Mouse (Mus musculus) liver, embryonic 12.5 days (tissue): Measurements from ENCODE around the gene Tub. TPM values are rescaled to one million over a fixed set of nuclear protein-coding genes. Genes with fewer than 3 reads are reported as not detected.

Experiments used
- ATAC-seq: fragments of 200-750 bp; cut with Nextera tagmentation; 2 replicates; pipeline ENCODE4 v1.8.0; 2017; ENCODE audit warnings: moderate number of reproducible peaks, mild to moderate bottlenecking, moderate library complexity
- H3K27ac ChIP-seq: fragments of 300-500 bp; sonication (generic); 2 replicates; pipeline ENCODE4 v1.5.1; 2016; ENCODE audit warnings: mild to moderate bottlenecking
- H3K27me3 ChIP-seq: fragments of 300-500 bp; sonication (generic); replicated peaks from 2 replicates; pipeline ENCODE4 v1.6.1; 2016; ENCODE audit warnings: mild to moderate bottlenecking, moderate library complexity
- H3K36me3 ChIP-seq: fragments of 300-500 bp; sonication (generic); 2 replicates; pipeline ENCODE4 v1.6.1; 2016; ENCODE audit warnings: mild to moderate bottlenecking, moderate library complexity
- H3K4me1 ChIP-seq: fragments of 300-500 bp; sonication (generic); 2 replicates; pipeline ENCODE4 v1.6.1; 2016
- H3K4me2 ChIP-seq: fragments of 300-500 bp; sonication (generic); 2 replicates; pipeline ENCODE4 v1.6.1; 2016; ENCODE audit warnings: mild to moderate bottlenecking, moderate library complexity
- H3K4me3 ChIP-seq: fragments of 300-500 bp; sonication (generic); 2 replicates; pipeline ENCODE4 v1.5.1; 2016; ENCODE audit warnings: mild to moderate bottlenecking, moderate library complexity
- H3K9ac ChIP-seq: fragments of 300-500 bp; sonication (generic); 2 replicates; pipeline ENCODE4 v1.6.1; 2016; ENCODE audit warnings: mild to moderate bottlenecking, moderate library complexity
- H3K9me3 ChIP-seq: fragments of 300-500 bp; sonication (generic); replicated peaks from 2 replicates; pipeline ENCODE4 v1.6.1; 2016; ENCODE audit warnings: mild to moderate bottlenecking, moderate library complexity
- WGBS: fragments of 180-500 bp; shearing (Covaris S2); methylation state at CpG from one replicate; pipeline ENCODE4 v1.1.7; 2016; ENCODE audit not compliant: insufficient replicate concordance; 5-methylcytosine and 5-hydroxymethylcytosine counted together
- polyA plus RNA-seq: library from polyadenylated mRNA; unstranded; fragments of >200 nt; fragmentation: Nextera tagmentation; extraction: Ambion mirVana; gene quantifications from 2 replicates; pipeline ENCODE4 v1.2.1, GENCODE M21; 2016

Gene Tub
- polyA plus RNA-seq, 1 experiment from 2014 or later: 0.04 TPM

DNA sequence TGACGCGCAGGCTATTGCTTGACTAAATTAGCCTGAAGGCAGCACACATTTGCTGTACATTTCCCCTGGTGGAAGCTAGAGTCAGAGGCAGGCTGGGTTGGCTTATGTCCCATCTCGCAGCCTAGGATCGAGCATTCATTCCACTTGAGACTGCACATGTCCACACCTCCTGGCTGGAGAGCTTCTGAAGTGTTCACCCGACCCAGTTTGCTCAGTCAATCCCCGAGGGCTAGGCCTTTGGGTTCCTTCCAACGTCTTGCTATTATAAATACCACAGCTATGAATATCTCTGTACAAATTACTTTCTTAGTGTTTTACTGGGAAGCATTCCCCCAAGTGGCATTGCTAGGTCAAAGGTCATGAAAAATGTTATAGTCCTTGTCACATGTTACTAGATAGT, 43.1 kb downstream of the Tub start:
- no peak overlapping the region for H3K4me3 ChIP-seq
- no peak for ATAC-seq
- 63% methylated on average over 7 of the region's 7 CpGs for WGBS
- H3K9ac ChIP-seq: no peak overlapping the region
- H3K9me3 ChIP-seq: no peaks in the 10 kb centered on the region
- H3K4me2 ChIP-seq: no peak overlapping the region
- no peaks in the 10 kb centered on the region for H3K36me3 ChIP-seq
- H3K27me3 ChIP-seq: no peaks in the 10 kb centered on the region
- H3K27ac ChIP-seq: no peak overlapping the region
- no peaks in the 10 kb centered on the region for H3K4me1 ChIP-seq

- H3K4me1 ChIP-seq: no peaks in the 10 kb centered on the region
- WGBS: 70% methylated on average over 3 of the region's 3 CpGs
- no peaks in the 10 kb centered on the region for H3K36me3 ChIP-seq
- no peaks in the 10 kb centered on the region for H3K27me3 ChIP-seq
- no peak overlapping the region for H3K4me3 ChIP-seq
- H3K9me3 ChIP-seq: no peaks in the 10 kb centered on the region
- no peak for ATAC-seq
- no peak overlapping the region for H3K9ac ChIP-seq
- H3K4me2 ChIP-seq: no peak overlapping the region
- H3K27ac ChIP-seq: no peak overlapping the region
Measured at GRCm38 (mm10) chr7:108993881-108994291, 43.7 kb downstream of the Tub start.

- no peak overlapping the region for H3K27ac ChIP-seq
- H3K4me2 ChIP-seq: no peak overlapping the region
- ATAC-seq: no peak
- H3K4me1 ChIP-seq: no peaks in the 10 kb centered on the region
- no peaks in the 10 kb centered on the region for H3K36me3 ChIP-seq
- no peak overlapping the region for H3K9ac ChIP-seq
- H3K9me3 ChIP-seq: no peaks in the 10 kb centered on the region
- WGBS: 58% methylated on average over 6 of the region's 6 CpGs
- H3K4me3 ChIP-seq: no peak overlapping the region
- no peaks in the 10 kb centered on the region for H3K27me3 ChIP-seq
Measured at GRCm38 (mm10) chr7:108996156-108996555, 46.0 kb downstream of the Tub start.

GRCm38 (mm10) chr7:109000315-109000954, 50.3 kb downstream of the Tub start:
- ATAC-seq: no peak
- Histone ChIP-seq H3K9ac (no peak overlapping the region), H3K4me1 (no peaks in the 10 kb centered on the region), H3K27ac (no peak overlapping the region), H3K9me3 (no peaks in the 10 kb centered on the region), H3K36me3 (no peaks in the 10 kb centered on the region), H3K4me3 (no peak overlapping the region), H3K4me2 (no peak overlapping the region), H3K27me3 (no peaks in the 10 kb centered on the region)
- 29% methylated on average over 4 of the region's 4 CpGs for WGBS

- H3K9me3 ChIP-seq: no peaks in the 10 kb centered on the region
- WGBS: 56% methylated on average over 4 of the region's 4 CpGs
- H3K27me3 ChIP-seq: 0 out of 2 replicates have a peak, but pooled peaks cover 4% of the 10 kb centered on the region
- ATAC-seq: no peak
- no peaks in the 10 kb centered on the region for H3K36me3 ChIP-seq
- H3K4me2 ChIP-seq: no peak overlapping the region
- no peak overlapping the region for H3K4me3 ChIP-seq
- H3K27ac ChIP-seq: no peak overlapping the region
- H3K4me1 ChIP-seq: no peaks in the 10 kb centered on the region
- no peak overlapping the region for H3K9ac ChIP-seq
Measured at GRCm38 (mm10) chr7:109001971-109002370, 51.8 kb downstream of the Tub start.

DNA sequence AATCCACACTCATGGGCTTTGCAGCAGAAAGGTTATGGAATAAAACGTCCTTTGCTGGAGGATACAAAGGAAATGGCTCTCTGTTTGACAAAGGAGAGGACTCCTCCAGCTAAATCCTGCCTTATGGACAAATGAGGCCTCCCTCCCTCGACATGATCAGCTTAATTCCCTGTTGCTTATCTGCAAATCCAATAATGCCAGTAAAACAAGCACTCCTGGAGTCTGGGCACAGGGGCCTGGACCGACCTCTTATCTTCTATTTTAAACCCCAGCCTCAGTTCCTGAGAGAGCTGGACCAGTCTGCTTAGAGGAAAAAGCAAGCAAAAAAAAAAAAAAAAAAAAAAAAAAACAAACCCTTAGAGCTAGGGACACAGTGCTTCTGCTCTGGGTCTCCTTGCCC, 53.5 kb downstream of the Tub start:
- 0 out of 2 replicates have a peak, but pooled peaks cover 15% of the 10 kb centered on the region for H3K27me3 ChIP-seq
- no peak overlapping the region for H3K9ac ChIP-seq
- no peak for ATAC-seq
- no peak overlapping the region for H3K4me2 ChIP-seq
- H3K27ac ChIP-seq: no peak overlapping the region
- H3K9me3 ChIP-seq: no peaks in the 10 kb centered on the region
- no peaks in the 10 kb centered on the region for H3K36me3 ChIP-seq
- WGBS: 10% methylated on average over 3 of the region's 3 CpGs
- no peak overlapping the region for H3K4me3 ChIP-seq
- no peaks in the 10 kb centered on the region for H3K4me1 ChIP-seq

DNA sequence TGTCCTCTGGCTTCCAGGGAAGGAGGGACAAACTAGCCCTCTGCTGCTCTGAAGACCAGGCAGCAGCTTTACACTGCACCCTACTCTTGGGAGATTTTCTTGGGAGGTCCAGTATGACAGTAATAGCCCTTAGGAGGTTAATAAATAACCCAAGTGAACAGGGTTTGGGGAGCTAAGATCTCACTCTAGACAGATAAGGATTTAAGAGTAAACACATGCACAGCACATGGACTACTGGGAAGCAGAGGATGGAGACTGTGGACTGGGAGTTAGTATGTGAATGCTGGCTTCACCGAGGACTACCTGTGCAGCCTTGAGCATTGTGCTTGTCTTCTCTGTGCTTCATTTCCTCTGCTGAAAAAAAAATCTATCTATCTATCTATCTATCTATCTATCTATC, 59.1 kb downstream of the Tub start:
- WGBS: 67% methylated on average over 1 of the region's 1 CpGs
- H3K4me3 ChIP-seq: no peak overlapping the region
- no peaks in the 10 kb centered on the region for H3K36me3 ChIP-seq
- H3K4me2 ChIP-seq: no peak overlapping the region
- no peak overlapping the region for H3K9ac ChIP-seq
- ATAC-seq: no peak
- peaks cover 69% of the 10 kb centered on the region for H3K27me3 ChIP-seq
- no peaks in the 10 kb centered on the region for H3K9me3 ChIP-seq
- no peaks in the 10 kb centered on the region for H3K4me1 ChIP-seq
- H3K27ac ChIP-seq: no peak overlapping the region

GRCm38 (mm10) chr7:109010720-109011595, 60.8 kb downstream of the Tub start:
- H3K4me2 ChIP-seq: peak overlapping the region; percentile 64
- H3K36me3 ChIP-seq: no peaks in the 10 kb centered on the region
- no peak overlapping the region for H3K9ac ChIP-seq
- WGBS: 5% methylated on average over 44 of the region's 82 CpGs
- H3K9me3 ChIP-seq: no peaks in the 10 kb centered on the region
- no peaks in the 10 kb centered on the region for H3K4me1 ChIP-seq
- H3K27ac ChIP-seq: no peak overlapping the region
- no peak for ATAC-seq
- peak overlapping the region; percentile 45 for H3K4me3 ChIP-seq
- H3K27me3 ChIP-seq: peaks cover 67% of the 10 kb centered on the region

- H3K4me3 ChIP-seq: no peak overlapping the region
- H3K4me1 ChIP-seq: no peaks in the 10 kb centered on the region
- ATAC-seq: no peak
- 53% methylated on average over 8 of the region's 8 CpGs for WGBS
- no peak overlapping the region for H3K4me2 ChIP-seq
- H3K9ac ChIP-seq: no peak overlapping the region
- H3K9me3 ChIP-seq: no peaks in the 10 kb centered on the region
- H3K27me3 ChIP-seq: peaks cover 67% of the 10 kb centered on the region
- no peak overlapping the region for H3K27ac ChIP-seq
- no peaks in the 10 kb centered on the region for H3K36me3 ChIP-seq
Measured at GRCm38 (mm10) chr7:109011596-109012180, 61.5 kb downstream of the Tub start.

GRCm38 (mm10) chr7:109012575-109012974, 62.4 kb downstream of the Tub start:
- H3K4me3 ChIP-seq: no peak overlapping the region
- H3K4me2 ChIP-seq: no peak overlapping the region
- peaks cover 66% of the 10 kb centered on the region for H3K27me3 ChIP-seq
- no peaks in the 10 kb centered on the region for H3K36me3 ChIP-seq
- no peak for ATAC-seq
- H3K27ac ChIP-seq: no peak overlapping the region
- no peak overlapping the region for H3K9ac ChIP-seq
- no peaks in the 10 kb centered on the region for H3K4me1 ChIP-seq
- WGBS: 61% methylated on average over 1 of the region's 1 CpGs
- no peaks in the 10 kb centered on the region for H3K9me3 ChIP-seq

GRCm38 (mm10) chr7:109012998-109013625, 63.0 kb downstream of the Tub start:
- Histone ChIP-seq H3K27me3 (peaks cover 61% of the 10 kb centered on the region), H3K4me1 (no peaks in the 10 kb centered on the region), H3K36me3 (no peaks in the 10 kb centered on the region), H3K4me2 (no peak overlapping the region), H3K9ac (no peak overlapping the region), H3K27ac (no peak overlapping the region), H3K4me3 (no peak overlapping the region), H3K9me3 (no peaks in the 10 kb centered on the region)
- WGBS: 31% methylated on average over 4 of the region's 4 CpGs
- no peak for ATAC-seq

- Histone ChIP-seq H3K9me3 (no peaks in the 10 kb centered on the region), H3K4me2 (no peak overlapping the region), H3K36me3 (no peaks in the 10 kb centered on the region), H3K4me3 (no peak overlapping the region), H3K27me3 (peaks cover 44% of the 10 kb centered on the region), H3K4me1 (no peaks in the 10 kb centered on the region), H3K27ac (no peak overlapping the region), H3K9ac (no peak overlapping the region)
- WGBS: 60% methylated on average over 7 of the region's 7 CpGs
- no peak for ATAC-seq
Measured at GRCm38 (mm10) chr7:109014851-109015250, 64.7 kb downstream of the Tub start.
